Mouse (Mus musculus): ENCODE results near the gene Mt3. TPM values are rescaled to one million over a fixed set of nuclear protein-coding genes. Genes with fewer than 3 reads are reported as not detected.
"Not testable (repeated sequence)": the region's sequence is repeated elsewhere in the genome, so short reads cannot be mapped to it uniquely, and the experiment has no call there.

Mt3 gene
- polyA plus RNA-seq, 1 experiment from 2014 or later: 0.95 TPM

DNA sequence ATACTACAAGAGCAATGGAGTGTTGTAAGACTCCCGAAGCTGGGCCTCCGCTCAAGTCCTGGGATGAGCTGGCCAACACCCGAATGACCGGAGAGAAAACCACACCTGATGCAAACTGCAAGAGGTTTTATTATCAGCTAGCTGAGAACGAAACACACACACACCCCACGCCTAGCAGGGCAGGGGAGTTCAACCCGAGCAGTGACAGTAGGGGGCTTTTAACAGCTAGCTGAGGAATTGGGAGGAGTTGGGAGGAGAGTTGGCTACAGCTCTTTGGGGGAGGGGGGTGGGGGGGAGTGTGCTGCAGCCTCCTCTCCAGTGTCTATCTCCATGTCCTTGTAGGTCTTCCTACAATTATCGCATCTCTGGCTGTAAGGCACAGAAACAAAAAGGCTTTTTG lies 13.4 kb downstream of the Mt3 start:
- peaks cover 13% of the 10 kb centered on the region for H3K4me1 ChIP-seq (replicated peaks; ENCODE audit: control insufficient read depth, insufficient read depth, low read length)
- not testable (repeated sequence) for ATAC-seq (replicated peaks; ENCODE audit: low FRiP score); H3K9ac ChIP-seq (ENCODE audit: low read depth, low read length); H3K27ac ChIP-seq (ENCODE audit: low read depth, low read length); H3K4me2 ChIP-seq; H3K4me3 ChIP-seq (ENCODE audit: low read depth, low read length); H3K36me3 ChIP-seq (ENCODE audit: control insufficient read depth, insufficient read depth, low read length); DNase-seq (ENCODE audit: low spot score); H3K9me3 ChIP-seq (ENCODE audit: control insufficient read depth, low read length); H3K27me3 ChIP-seq (replicated peaks; ENCODE audit: control insufficient read depth, insufficient read depth, low read length)
- WGBS: 70% methylated on average over 8 of the region's 8 CpGs

DNA sequence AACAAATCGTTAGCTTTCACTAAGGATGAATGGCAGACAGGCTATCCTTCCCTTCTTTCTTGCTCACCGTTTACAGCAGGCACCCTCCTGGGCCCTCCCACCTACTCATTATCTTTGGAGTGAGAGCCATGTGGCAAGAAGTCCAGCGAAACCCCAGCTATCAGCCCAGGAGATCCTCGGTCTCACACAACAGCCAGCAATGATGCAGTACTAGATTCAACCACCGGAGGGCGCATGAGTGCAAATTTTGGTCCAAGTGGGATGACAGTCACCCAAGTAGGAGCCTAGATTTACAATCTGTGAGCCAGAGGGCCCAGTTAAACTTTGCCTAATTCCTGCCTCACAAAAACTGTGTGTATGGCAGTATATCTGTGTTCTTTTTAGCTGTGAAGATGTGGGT lies 14.8 kb downstream of the Mt3 start:
- DNase-seq (ENCODE audit: low spot score): peak; percentile 82
- Histone ChIP-seq H3K27ac (ENCODE audit: low read depth, low read length) (no peak overlapping the region), H3K27me3 (replicated peaks; ENCODE audit: control insufficient read depth, insufficient read depth, low read length) (peaks cover 9% of the 10 kb centered on the region), H3K4me2 (no peak overlapping the region), H3K4me3 (ENCODE audit: low read depth, low read length) (no peak overlapping the region), H3K4me1 (replicated peaks; ENCODE audit: control insufficient read depth, insufficient read depth, low read length) (peaks cover 26% of the 10 kb centered on the region), H3K9me3 (ENCODE audit: control insufficient read depth, low read length) (no peaks in the 10 kb centered on the region), H3K9ac (ENCODE audit: low read depth, low read length) (no peak overlapping the region), H3K36me3 (ENCODE audit: control insufficient read depth, insufficient read depth, low read length) (no peaks in the 10 kb centered on the region)
- WGBS: 6% methylated on average over 6 of the region's 6 CpGs
- no peak for ATAC-seq (replicated peaks; ENCODE audit: low FRiP score)

DNA sequence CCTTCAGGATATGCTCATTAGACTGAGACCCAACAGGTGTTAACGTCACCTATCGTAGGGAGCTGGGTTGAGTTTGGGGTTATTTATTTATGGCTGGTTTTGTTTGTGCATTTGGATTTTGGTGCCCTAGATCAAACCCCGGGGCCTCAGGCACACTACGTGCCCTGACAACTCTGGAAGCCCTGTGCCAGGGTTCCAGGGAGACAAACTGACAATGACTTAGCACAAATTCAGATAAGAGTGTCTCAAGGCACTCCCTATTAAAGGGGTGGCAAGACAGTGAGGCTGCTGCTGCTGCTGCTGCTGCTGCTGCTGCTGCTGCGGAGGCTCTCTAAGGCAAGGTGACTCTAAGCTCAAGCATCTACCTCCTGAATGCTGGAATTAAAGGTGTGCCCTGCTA lies 17.1 kb downstream of the Mt3 start:
- WGBS: 57% methylated on average over 5 of the region's 5 CpGs
- Histone ChIP-seq H3K36me3 (ENCODE audit: control insufficient read depth, insufficient read depth, low read length) (no peaks in the 10 kb centered on the region), H3K9ac (ENCODE audit: low read depth, low read length) (peak overlapping the region; percentile 12; the same call in 1 of the 2 replicates), H3K4me2 (peak overlapping the region; percentile 34), H3K27ac (ENCODE audit: low read depth, low read length) (peak overlapping the region; percentile 30; the same call in 1 of the 2 replicates), H3K9me3 (ENCODE audit: control insufficient read depth, low read length) (no peaks in the 10 kb centered on the region), H3K27me3 (replicated peaks; ENCODE audit: control insufficient read depth, insufficient read depth, low read length) (peaks cover 18% of the 10 kb centered on the region), H3K4me1 (replicated peaks; ENCODE audit: control insufficient read depth, insufficient read depth, low read length) (peaks cover 26% of the 10 kb centered on the region), H3K4me3 (ENCODE audit: low read depth, low read length) (no peak overlapping the region)
- ATAC-seq (replicated peaks; ENCODE audit: low FRiP score) (peak; percentile 42), DNase-seq (ENCODE audit: low spot score) (no peak)

DNA sequence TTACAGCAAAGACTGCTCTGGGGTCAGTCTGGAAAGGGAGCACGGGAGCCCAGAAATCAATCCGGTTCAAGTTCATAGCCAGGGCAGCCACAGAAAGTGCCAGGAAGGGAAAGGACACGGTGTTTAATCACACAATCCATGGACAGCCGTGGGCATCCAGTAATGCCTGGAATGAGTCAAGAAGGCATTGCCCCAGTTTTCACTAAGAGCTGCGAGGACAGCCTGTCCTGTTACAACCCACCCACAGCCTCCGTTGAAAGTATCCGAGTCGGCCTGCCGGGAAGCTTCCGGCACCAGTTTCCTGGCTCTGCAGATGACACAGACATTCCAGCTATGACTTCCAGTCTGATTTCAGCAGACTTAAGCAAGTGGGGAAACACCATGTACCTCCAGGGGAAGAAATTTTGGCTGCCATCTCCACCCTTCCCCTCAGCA lies 18.9 kb downstream of the Mt3 start:
- H3K27me3 ChIP-seq (replicated peaks; ENCODE audit: control insufficient read depth, insufficient read depth, low read length): peaks cover 24% of the 10 kb centered on the region
- peak overlapping the region; percentile 92 for H3K27ac ChIP-seq (ENCODE audit: low read depth, low read length)

DNA sequence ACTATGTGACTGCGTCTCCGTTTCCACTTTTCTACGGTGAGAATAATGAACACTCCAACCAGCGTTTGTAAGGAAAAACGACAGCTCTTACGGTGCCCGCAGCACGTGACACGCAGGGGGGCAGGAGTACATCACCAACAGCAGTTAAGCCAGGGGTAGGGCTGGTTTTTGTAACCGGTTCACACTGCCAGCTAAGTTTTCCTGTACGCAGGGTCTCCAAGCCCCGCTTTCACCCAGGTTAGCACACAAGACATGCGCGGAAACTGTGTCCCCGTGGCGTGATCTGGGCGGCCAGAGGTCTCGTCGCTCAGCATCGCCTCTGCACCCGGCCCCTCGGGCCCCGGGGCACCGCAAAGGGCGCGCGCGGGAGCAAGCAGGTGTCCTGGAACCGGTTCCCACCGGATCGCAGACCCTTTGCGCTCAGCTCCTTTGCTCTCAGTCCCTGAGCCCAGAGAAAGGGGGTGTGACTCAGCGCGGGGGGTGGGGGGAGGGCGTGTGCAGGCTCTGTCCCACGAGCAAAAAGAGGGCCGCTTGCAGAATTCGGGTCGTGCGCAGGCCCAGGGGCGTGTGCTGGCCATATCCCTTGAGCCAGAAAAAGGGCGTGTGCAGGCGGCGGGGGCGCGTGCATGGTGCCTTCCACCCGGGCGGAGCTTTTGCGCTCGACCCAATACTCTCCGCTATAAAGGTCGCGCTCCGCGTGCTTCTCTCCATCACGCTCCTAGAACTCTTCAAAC lies 19.8 kb downstream of the Mt3 start, which contains the start of gene Mt2:
TSS of gene Mt2 (plus strand) at position 590 of the 734 bp plus-strand sequence.
- 2% methylated on average over 56 of the region's 56 CpGs for WGBS
- Histone ChIP-seq H3K36me3 (ENCODE audit: control insufficient read depth, insufficient read depth, low read length) (no peaks in the 10 kb centered on the region), H3K4me1 (replicated peaks; ENCODE audit: control insufficient read depth, insufficient read depth, low read length) (peaks cover 26% of the 10 kb centered on the region), H3K9ac (ENCODE audit: low read depth, low read length) (peak within 1 kb of the TSS; percentile 95), H3K4me3 (ENCODE audit: low read depth, low read length) (peak within 1 kb of the TSS; percentile 74), H3K4me2 (peak within 1 kb of the TSS; percentile 93), H3K9me3 (ENCODE audit: control insufficient read depth, low read length) (no peaks in the 10 kb centered on the region), H3K27ac (ENCODE audit: low read depth, low read length) (peak within 1 kb of the TSS; percentile 96), H3K27me3 (replicated peaks; ENCODE audit: control insufficient read depth, insufficient read depth, low read length) (peaks cover 24% of the 10 kb centered on the region)
- ATAC-seq (replicated peaks; ENCODE audit: low FRiP score) (peak; percentile 90), DNase-seq (ENCODE audit: low spot score) (peak; percentile 86)

More for the DNA sequence above, 18.9 kb downstream of the Mt3 start:
- H3K4me2 ChIP-seq: peak overlapping the region; percentile 93
- H3K9ac ChIP-seq (ENCODE audit: low read depth, low read length): peak overlapping the region; percentile 95
- H3K9me3 ChIP-seq (ENCODE audit: control insufficient read depth, low read length): no peaks in the 10 kb centered on the region
- ATAC-seq (replicated peaks; ENCODE audit: low FRiP score): no peak
- H3K4me1 ChIP-seq (replicated peaks; ENCODE audit: control insufficient read depth, insufficient read depth, low read length): peaks cover 26% of the 10 kb centered on the region
- WGBS: 48% methylated on average over 10 of the region's 10 CpGs
- no peaks in the 10 kb centered on the region for H3K36me3 ChIP-seq (ENCODE audit: control insufficient read depth, insufficient read depth, low read length)
- peak overlapping the region; percentile 74 for H3K4me3 ChIP-seq (ENCODE audit: low read depth, low read length)
- no peak for DNase-seq (ENCODE audit: low spot score)

DNA sequence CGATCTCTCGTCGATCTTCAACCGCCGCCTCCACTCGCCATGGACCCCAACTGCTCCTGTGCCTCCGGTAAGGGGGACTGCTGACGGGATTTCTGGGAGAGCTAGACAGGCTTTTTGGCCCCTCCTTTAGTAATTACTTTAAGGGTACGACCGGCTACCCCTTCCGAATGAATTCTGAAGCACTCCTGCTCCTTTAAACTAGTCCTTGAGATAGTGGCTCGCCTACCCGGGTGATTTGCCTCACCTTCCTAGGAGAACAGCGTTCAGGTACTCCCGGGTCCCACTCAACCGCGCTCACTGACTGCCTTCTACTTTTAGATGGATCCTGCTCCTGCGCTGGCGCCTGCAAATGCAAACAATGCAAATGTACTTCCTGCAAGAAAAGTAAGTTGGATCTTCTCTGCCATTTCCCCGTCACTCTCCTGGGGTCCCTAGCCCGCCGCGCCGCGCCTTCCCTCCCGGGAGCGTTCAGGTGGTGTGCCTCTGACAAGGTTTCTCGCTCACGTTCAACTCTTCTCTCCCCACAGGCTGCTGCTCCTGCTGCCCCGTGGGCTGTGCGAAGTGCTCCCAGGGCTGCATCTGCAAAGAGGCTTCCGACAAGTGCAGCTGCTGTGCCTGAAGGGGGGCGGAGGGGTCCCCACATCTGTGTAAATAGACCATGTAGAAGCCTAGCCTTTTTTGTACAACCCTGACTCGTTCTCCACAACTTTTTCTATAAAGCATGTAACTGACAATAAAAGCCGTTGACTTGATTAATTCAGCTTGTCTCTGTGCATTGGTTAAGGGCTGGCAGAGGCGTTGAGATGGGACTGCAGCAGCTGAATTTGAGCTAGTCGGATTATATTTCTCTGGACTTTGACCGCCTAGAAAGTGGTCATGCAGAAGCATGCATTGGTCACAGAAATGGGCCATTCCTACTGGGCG lies 20.7 kb downstream of the Mt3 start:
- H3K27ac ChIP-seq (ENCODE audit: low read depth, low read length): peak overlapping the region; percentile 96
- no peaks in the 10 kb centered on the region for H3K36me3 ChIP-seq (ENCODE audit: control insufficient read depth, insufficient read depth, low read length)
- ATAC-seq (replicated peaks; ENCODE audit: low FRiP score) (peak; percentile 18), DNase-seq (ENCODE audit: low spot score) (peak; percentile 67)
- peak overlapping the region; percentile 95 for H3K9ac ChIP-seq (ENCODE audit: low read depth, low read length)
- H3K4me1 ChIP-seq (replicated peaks; ENCODE audit: control insufficient read depth, insufficient read depth, low read length): peaks cover 28% of the 10 kb centered on the region
- H3K4me2 ChIP-seq: peak overlapping the region; percentile 93
- H3K9me3 ChIP-seq (ENCODE audit: control insufficient read depth, low read length): no peaks in the 10 kb centered on the region
- H3K27me3 ChIP-seq (replicated peaks; ENCODE audit: control insufficient read depth, insufficient read depth, low read length): peaks cover 24% of the 10 kb centered on the region
- WGBS: 3% methylated on average over 39 of the region's 39 CpGs
- peak overlapping the region; percentile 74 for H3K4me3 ChIP-seq (ENCODE audit: low read depth, low read length)

DNA sequence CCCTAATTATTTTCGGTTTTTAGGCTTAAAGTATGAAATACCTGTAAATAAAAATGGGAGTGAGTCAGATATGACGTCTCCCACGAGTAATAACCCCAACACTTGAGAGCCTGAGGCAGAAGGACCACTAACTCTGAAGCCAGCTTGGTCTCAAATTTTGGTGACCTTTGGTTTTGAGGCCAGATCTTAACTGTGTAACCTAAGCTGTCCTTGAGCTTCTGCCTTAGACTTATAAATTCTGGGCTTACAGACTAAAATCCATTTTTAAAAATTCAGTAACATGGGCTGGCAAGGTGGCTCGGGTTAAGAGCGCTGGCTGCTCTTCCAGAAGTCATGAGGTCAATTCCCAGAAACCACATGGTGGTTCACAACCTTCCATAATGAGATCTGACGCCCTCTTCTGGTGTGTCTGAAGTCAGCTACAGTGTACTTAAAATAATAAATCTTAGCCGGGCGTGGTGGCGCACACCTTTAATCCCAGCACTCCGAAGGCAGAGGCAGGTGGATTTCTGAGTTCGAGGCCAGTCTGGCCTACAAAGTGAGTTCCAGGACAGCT lies 21.5 kb downstream of the Mt3 start:
- Histone ChIP-seq H3K27me3 (replicated peaks; ENCODE audit: control insufficient read depth, insufficient read depth, low read length) (peaks cover 24% of the 10 kb centered on the region), H3K4me3 (ENCODE audit: low read depth, low read length) (peak overlapping the region; percentile 74), H3K27ac (ENCODE audit: low read depth, low read length) (peak overlapping the region; percentile 96; the same call in 1 of the 2 replicates), H3K36me3 (ENCODE audit: control insufficient read depth, insufficient read depth, low read length) (no peaks in the 10 kb centered on the region), H3K4me1 (replicated peaks; ENCODE audit: control insufficient read depth, insufficient read depth, low read length) (peaks cover 28% of the 10 kb centered on the region), H3K4me2 (peak overlapping the region; percentile 93), H3K9me3 (ENCODE audit: control insufficient read depth, low read length) (no peaks in the 10 kb centered on the region), H3K9ac (ENCODE audit: low read depth, low read length) (peak overlapping the region; percentile 95)
- WGBS: 49% methylated on average over 11 of the region's 11 CpGs
- no peak for ATAC-seq (replicated peaks; ENCODE audit: low FRiP score)
- DNase-seq (ENCODE audit: low spot score): no peak

DNA sequence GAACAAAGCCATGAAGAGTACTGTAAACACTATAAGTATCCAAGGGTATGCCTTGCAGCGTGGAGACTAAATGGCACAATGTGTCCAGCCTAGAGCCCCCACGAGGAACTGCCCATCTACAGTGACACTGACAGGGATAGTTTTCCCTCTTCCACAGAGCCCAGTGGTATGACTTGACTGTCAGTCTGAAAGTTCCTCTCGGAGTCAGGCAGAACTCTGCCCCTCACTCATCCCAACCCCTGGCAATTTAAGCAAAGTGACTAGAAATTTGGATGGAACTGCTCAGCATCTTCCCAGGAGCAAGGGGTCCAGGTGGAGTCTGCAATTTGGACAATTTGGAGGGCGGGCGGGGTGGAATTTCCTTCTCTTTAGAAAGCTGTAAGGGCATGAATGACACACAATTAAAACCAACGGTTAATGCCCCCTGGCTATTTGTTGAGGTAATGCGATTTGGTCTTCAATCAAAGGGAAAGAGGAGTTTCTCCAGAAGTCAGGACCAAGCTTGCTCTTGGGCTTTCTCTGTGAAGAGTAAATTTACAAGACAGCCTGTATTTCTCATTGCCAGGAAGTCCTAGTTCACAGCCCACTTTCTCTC lies 22.3 kb downstream of the Mt3 start:
- no peak for DNase-seq (ENCODE audit: low spot score)
- peak overlapping the region; percentile 74; the same call in 1 of the 2 replicates for H3K4me3 ChIP-seq (ENCODE audit: low read depth, low read length)
- H3K27me3 ChIP-seq (replicated peaks; ENCODE audit: control insufficient read depth, insufficient read depth, low read length): peaks cover 24% of the 10 kb centered on the region
- 40% methylated on average over 7 of the region's 7 CpGs for WGBS
- no peaks in the 10 kb centered on the region for H3K36me3 ChIP-seq (ENCODE audit: control insufficient read depth, insufficient read depth, low read length)
- no peak for ATAC-seq (replicated peaks; ENCODE audit: low FRiP score)
- H3K4me2 ChIP-seq: peak overlapping the region; percentile 93
- no peak overlapping the region for H3K27ac ChIP-seq (ENCODE audit: low read depth, low read length)
- H3K4me1 ChIP-seq (replicated peaks; ENCODE audit: control insufficient read depth, insufficient read depth, low read length): peaks cover 21% of the 10 kb centered on the region
- no peaks in the 10 kb centered on the region for H3K9me3 ChIP-seq (ENCODE audit: control insufficient read depth, low read length)
- H3K9ac ChIP-seq (ENCODE audit: low read depth, low read length): peak overlapping the region; percentile 15

Measured in liver, embryonic 11.5 days (tissue).